Mouse (Mus musculus): ENCODE results near the gene Gm20481. TPM values are rescaled to one million over a fixed set of nuclear protein-coding genes. Genes with fewer than 3 reads are reported as not detected.
A peak's percentile ranks its signal among the peaks of the same experiment; 100 is the strongest.
"Not testable (repeated sequence)": the region's sequence is repeated elsewhere in the genome, so short reads cannot be mapped to it uniquely, and the experiment has no call there.

The Gm20481 gene
- polyA plus RNA-seq, 1 experiment from 2014 or later = not detected

DNA sequence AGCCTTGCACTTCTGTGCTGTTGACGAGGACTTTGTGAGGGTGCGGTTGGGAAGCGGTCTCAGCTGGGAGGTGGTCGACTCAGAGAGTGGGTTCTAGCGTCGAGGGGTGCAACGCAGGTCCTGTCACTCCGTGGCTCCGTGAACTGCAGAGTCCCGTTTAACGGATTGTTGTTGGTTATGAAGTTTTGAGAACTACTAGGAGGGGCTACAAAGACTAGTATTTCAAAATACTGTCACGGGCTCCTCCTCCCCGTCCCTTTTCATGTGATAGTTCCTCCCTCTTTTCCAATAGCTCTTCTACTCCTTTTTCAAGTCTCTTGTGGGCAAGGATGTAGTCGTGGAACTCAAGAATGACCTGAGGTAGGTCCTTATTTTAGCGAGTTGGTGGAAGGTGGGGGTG lies 12.6 kb downstream of the Gm20481 start:
- 0% methylated on average over 15 of the region's 15 CpGs for WGBS
- Histone ChIP-seq H3K9me3 (replicated peaks) (no peaks in the 10 kb centered on the region), H3K27me3 (no peaks in the 10 kb centered on the region), H3K4me2 (peak overlapping the region; percentile 84), H3K9ac (peak overlapping the region; percentile 96), H3K36me3 (peaks cover 25% of the 10 kb centered on the region), H3K4me1 (peaks cover 34% of the 10 kb centered on the region), H3K27ac (peak overlapping the region; percentile 100), H3K4me3 (replicated peaks) (peak overlapping the region; percentile 93)
- no peak; the same call in 1 of the 2 replicates for ATAC-seq (replicated peaks; ENCODE audit: low FRiP score)

GRCm38 (mm10) chr17:34984218-34984617 lies 14.5 kb downstream of the Gm20481 start:
- no peak for ATAC-seq (replicated peaks; ENCODE audit: low FRiP score)
- Histone ChIP-seq H3K27me3 (no peaks in the 10 kb centered on the region), H3K4me2 (no peak overlapping the region), H3K9ac (no peak overlapping the region), H3K9me3 (replicated peaks) (no peaks in the 10 kb centered on the region), H3K4me1 (peaks cover 34% of the 10 kb centered on the region), H3K4me3 (replicated peaks) (no peak overlapping the region), H3K36me3 (peaks cover 35% of the 10 kb centered on the region), H3K27ac (no peak overlapping the region)
- 70% methylated on average over 2 of the region's 2 CpGs for WGBS

DNA sequence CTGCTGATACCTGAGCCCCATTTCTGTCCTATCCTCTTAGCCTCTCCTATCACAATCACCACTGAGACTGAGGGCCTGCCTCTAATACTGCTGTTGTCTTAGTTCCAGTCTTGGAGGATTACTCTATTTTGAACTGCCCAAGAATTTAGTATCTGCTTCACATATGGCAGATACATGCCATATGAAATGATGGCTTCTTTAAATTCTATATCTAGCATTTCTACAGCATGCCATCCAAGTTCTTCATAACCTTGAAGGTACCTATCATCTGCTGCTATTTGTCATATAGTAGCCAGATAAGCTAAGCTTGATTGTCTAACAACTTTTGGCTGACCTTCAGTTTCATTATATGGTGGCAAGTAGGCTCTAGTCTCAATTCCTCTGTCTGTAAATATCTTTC lies 25.0 kb downstream of the Gm20481 start:
- Histone ChIP-seq H3K9me3 (replicated peaks) (no peaks in the 10 kb centered on the region), H3K27ac (no peak overlapping the region), H3K36me3 (peaks cover 61% of the 10 kb centered on the region), H3K4me2 (no peak overlapping the region), H3K4me3 (replicated peaks) (no peak overlapping the region), H3K27me3 (no peaks in the 10 kb centered on the region), H3K4me1 (peaks cover 28% of the 10 kb centered on the region), H3K9ac (no peak overlapping the region)
- no peak for ATAC-seq (replicated peaks; ENCODE audit: low FRiP score)

- H3K9me3 ChIP-seq (replicated peaks); H3K4me2 ChIP-seq; H3K4me3 ChIP-seq (replicated peaks); H3K27ac ChIP-seq; H3K27me3 ChIP-seq; ATAC-seq (replicated peaks; ENCODE audit: low FRiP score); H3K9ac ChIP-seq: not testable (repeated sequence)
- Histone ChIP-seq H3K36me3 (peaks cover 58% of the 10 kb centered on the region), H3K4me1 (peaks cover 31% of the 10 kb centered on the region)
- 93% methylated on average over 4 of the region's 4 CpGs for WGBS
Observed at GRCm38 (mm10) chr17:34995192-34995591, 25.5 kb downstream of the Gm20481 start.

GRCm38 (mm10) chr17:34995927-34996326 lies 26.2 kb downstream of the Gm20481 start:
- H3K27ac ChIP-seq; H3K27me3 ChIP-seq; H3K4me2 ChIP-seq; ATAC-seq (replicated peaks; ENCODE audit: low FRiP score); H3K4me3 ChIP-seq (replicated peaks); H3K9me3 ChIP-seq (replicated peaks); H3K9ac ChIP-seq: not testable (repeated sequence)
- Histone ChIP-seq H3K4me1 (peaks cover 31% of the 10 kb centered on the region), H3K36me3 (peaks cover 51% of the 10 kb centered on the region)
- WGBS = over 99% methylated on average over 4 of the region's 4 CpGs

- 0 out of 2 replicates have a peak overlapping the region, but pooled peaks have one; percentile 14 for H3K9ac ChIP-seq
- no peak overlapping the region for H3K27ac ChIP-seq
- ATAC-seq (replicated peaks; ENCODE audit: low FRiP score) = no peak
- H3K4me1 ChIP-seq = peaks cover 31% of the 10 kb centered on the region
- H3K27me3 ChIP-seq = no peaks in the 10 kb centered on the region
- WGBS = 76% methylated on average over 13 of the region's 14 CpGs
- peak overlapping the region; percentile 23 for H3K4me2 ChIP-seq
- no peak overlapping the region for H3K4me3 ChIP-seq (replicated peaks)
- H3K36me3 ChIP-seq = peaks cover 45% of the 10 kb centered on the region
- no peaks in the 10 kb centered on the region for H3K9me3 ChIP-seq (replicated peaks)
Observed at GRCm38 (mm10) chr17:34996411-34997141, 26.9 kb downstream of the Gm20481 start.

DNA sequence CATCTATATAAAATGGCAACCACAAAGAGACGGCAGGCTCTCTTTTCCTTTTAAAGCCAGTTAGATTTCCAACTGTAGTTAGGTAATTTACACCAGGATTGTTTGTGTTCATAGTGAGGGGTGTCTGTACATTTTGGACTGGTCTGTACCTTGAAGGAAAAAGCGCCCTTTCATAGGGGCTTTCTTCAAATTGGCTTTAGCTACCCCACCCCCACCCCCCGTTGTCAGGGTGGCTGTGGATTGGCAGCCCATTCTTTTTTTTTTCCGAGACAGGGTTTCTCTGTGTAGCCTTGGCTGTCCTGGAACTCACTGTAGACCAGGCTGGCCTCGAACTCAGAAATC lies 27.4 kb downstream of the Gm20481 start:
- Histone ChIP-seq H3K27me3 (no peaks in the 10 kb centered on the region), H3K9me3 (replicated peaks) (no peaks in the 10 kb centered on the region), H3K36me3 (peaks cover 39% of the 10 kb centered on the region), H3K4me1 (peaks cover 34% of the 10 kb centered on the region), H3K4me2 (peak overlapping the region; percentile 23; the same call in 1 of the 2 replicates), H3K9ac (no peak overlapping the region), H3K27ac (no peak overlapping the region), H3K4me3 (replicated peaks) (no peak overlapping the region; the same call in 1 of the 2 replicates)
- no peak for ATAC-seq (replicated peaks; ENCODE audit: low FRiP score)
- 89% methylated on average over 5 of the region's 5 CpGs for WGBS

- Histone ChIP-seq H3K4me2 (peak overlapping the region; percentile 96), H3K27me3 (no peaks in the 10 kb centered on the region), H3K9ac (no peak overlapping the region), H3K9me3 (replicated peaks) (no peaks in the 10 kb centered on the region), H3K4me1 (peaks cover 51% of the 10 kb centered on the region), H3K27ac (no peak overlapping the region), H3K36me3 (peaks cover 34% of the 10 kb centered on the region), H3K4me3 (replicated peaks) (peak overlapping the region; percentile 82; the same call in 1 of the 2 replicates)
- no peak for ATAC-seq (replicated peaks; ENCODE audit: low FRiP score)
- 92% methylated on average over 15 of the region's 15 CpGs for WGBS
Observed at GRCm38 (mm10) chr17:34998526-34999430, 29.1 kb downstream of the Gm20481 start.

- H3K9ac ChIP-seq = peak overlapping the region; percentile 95
- ATAC-seq (replicated peaks; ENCODE audit: low FRiP score); H3K9me3 ChIP-seq (replicated peaks); H3K27me3 ChIP-seq: not testable (repeated sequence)
- H3K27ac ChIP-seq = peak overlapping the region; percentile 99
- H3K4me3 ChIP-seq (replicated peaks) = peak overlapping the region; percentile 82
- H3K36me3 ChIP-seq = peaks cover 47% of the 10 kb centered on the region
- WGBS = 16% methylated on average over 30 of the region's 32 CpGs
- H3K4me2 ChIP-seq = peak overlapping the region; percentile 96
- H3K4me1 ChIP-seq = peaks cover 51% of the 10 kb centered on the region
Observed at GRCm38 (mm10) chr17:34999871-35000716, 30.4 kb downstream of the Gm20481 start.

DNA sequence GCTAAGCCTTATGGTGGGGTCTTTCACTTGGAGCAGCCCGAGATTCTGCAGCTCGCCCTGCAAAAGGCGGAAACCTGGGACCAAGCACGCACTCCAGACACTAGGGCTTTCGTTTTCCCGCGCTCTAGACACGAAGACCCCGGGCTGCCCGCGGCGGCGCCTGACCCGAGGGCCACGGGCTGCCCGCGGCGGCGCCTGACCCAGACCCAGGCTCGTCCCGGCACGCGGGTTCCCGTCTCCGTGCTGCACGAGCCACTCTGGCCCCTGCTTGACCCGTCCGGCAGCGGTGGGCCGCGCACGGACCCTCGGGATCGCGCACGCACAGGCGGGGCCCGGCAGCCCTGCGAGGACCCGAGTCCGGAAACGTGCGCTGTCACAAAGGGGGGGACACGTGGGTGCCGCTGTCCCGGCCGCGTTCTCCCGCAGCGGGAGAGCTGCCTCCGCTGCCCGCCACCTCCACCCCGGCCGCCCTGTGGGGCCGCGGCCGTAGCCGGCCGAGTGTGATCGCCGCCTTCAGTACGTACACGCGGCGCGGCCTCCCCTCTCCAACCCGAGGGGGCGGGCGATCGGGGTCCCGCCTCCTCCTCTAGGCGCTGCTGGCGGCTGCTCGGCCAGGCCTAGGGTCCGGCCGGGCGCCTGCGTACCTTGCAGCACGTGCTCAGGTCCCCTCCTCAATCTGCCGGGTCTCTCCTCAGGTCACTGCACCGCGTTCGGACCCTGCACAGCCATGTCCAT lies 31.2 kb downstream of the Gm20481 start, which contains the start of gene Vars:
Gene Vars (plus strand): TSS at position 271 of the 735 bp plus-strand sequence.
- Histone ChIP-seq H3K4me3 (replicated peaks) (peak within 1 kb of the TSS; percentile 82), H3K27me3 (no peaks in the 10 kb centered on the region), H3K9me3 (replicated peaks) (no peaks in the 10 kb centered on the region), H3K9ac (peak within 1 kb of the TSS; percentile 95), H3K36me3 (peaks cover 50% of the 10 kb centered on the region), H3K4me2 (peak within 1 kb of the TSS; percentile 96), H3K27ac (peak within 1 kb of the TSS; percentile 99), H3K4me1 (peaks cover 51% of the 10 kb centered on the region)
- ATAC-seq (replicated peaks; ENCODE audit: low FRiP score) = peak; percentile 94
- WGBS = under 1% methylated on average over 80 of the region's 83 CpGs
